Mouse (Mus musculus) ES-E14 (cell line): Measurements from ENCODE around the gene Spire2. TPM values are rescaled to one million over a fixed set of nuclear protein-coding genes. Genes with fewer than 3 reads are reported as not detected.

Experiments used
- DNase-seq: peaks from one replicate; pipeline ENCODE4 v3.0.0-alpha.2; 2013; ENCODE audit warnings: low read depth, low spot score
- H3K27ac ChIP-seq: 2 replicates; pipeline ENCODE4 v1.5.1; 2012; ENCODE audit warnings: low read depth, mild to moderate bottlenecking, low read length, moderate library complexity, mixed read lengths; ENCODE audit not compliant: poor library complexity, insufficient read depth, severe bottlenecking
- H3K36me3 ChIP-seq: 2 replicates; pipeline ENCODE4 v1.6.1; 2012; ENCODE audit warnings: mild to moderate bottlenecking, low read length, moderate library complexity, mixed read lengths; ENCODE audit not compliant: control insufficient read depth, poor library complexity, insufficient read depth, severe bottlenecking
- H3K4me1 ChIP-seq, 2 experiments: fragments of 150-350 bp in 1 of 2; sonication (generic) in 1 of 2; 2 replicates each; pipeline ENCODE4 v1.6.1; 2012; ENCODE audit warnings: low read length in 2 of 2, mild to moderate bottlenecking in 1 of 2, mixed read lengths in 1 of 2; ENCODE audit not compliant: control insufficient read depth in 2 of 2, insufficient read depth in 2 of 2, poor library complexity in 1 of 2
- H3K4me3 ChIP-seq, 2 experiments: fragments of 150-350 bp in 1 of 2; sonication (generic) in 1 of 2; 2 replicates each; pipeline ENCODE4 v1.5.1; 2012; ENCODE audit warnings: low read length in 2 of 2, low read depth in 1 of 2, mild to moderate bottlenecking in 1 of 2, mixed read lengths in 1 of 2; ENCODE audit not compliant: insufficient read depth in 1 of 2, poor library complexity in 1 of 2, severe bottlenecking in 1 of 2
- H3K9ac ChIP-seq: 2 replicates; pipeline ENCODE4 v1.6.1; 2012; ENCODE audit warnings: low read depth, mild to moderate bottlenecking, low read length, mixed read lengths; ENCODE audit not compliant: poor library complexity, insufficient read depth, severe bottlenecking
- H3K9me3 ChIP-seq: fragments of 150-350 bp; sonication (generic); 2 replicates; pipeline ENCODE4 v1.6.1; 2012; ENCODE audit warnings: low read depth, mild to moderate bottlenecking, low read length; ENCODE audit not compliant: control insufficient read depth, insufficient read depth
- CHD2 ChIP-seq: IDR thresholded peaks from 2 replicates; pipeline ENCODE4 v1.6.1; 2014; ENCODE audit warnings: mild to moderate bottlenecking, low read depth, low read length, inconsistent platforms
- HCFC1 ChIP-seq: IDR thresholded peaks from 2 replicates; pipeline ENCODE4 v1.6.1; 2012; ENCODE audit warnings: low read length, inconsistent platforms, borderline replicate concordance; ENCODE audit not compliant: insufficient read depth
- MAFK ChIP-seq: IDR thresholded peaks from 2 replicates; pipeline ENCODE4 v1.6.1; 2014; ENCODE audit warnings: mild to moderate bottlenecking, low read depth, low read length, inconsistent platforms; ENCODE audit not compliant: insufficient read depth
- ZC3H11A ChIP-seq: IDR thresholded peaks from 2 replicates; pipeline ENCODE4 v1.6.1; 2012; ENCODE audit warnings: low read depth, mild to moderate bottlenecking, inconsistent platforms, low read length, borderline replicate concordance
- ZNF384 ChIP-seq: IDR thresholded peaks from 2 replicates; pipeline ENCODE4 v1.6.1; 2012; ENCODE audit warnings: low read depth, low read length, inconsistent platforms
- in situ Hi-C, 2 experiments: fragments of 600-800 bp; cut with MboI; formaldehyde crosslinking; loops; one replicate each; pipeline ENCODE4 v1.15.1; 2025; ENCODE audit warnings: low sequenced_read_pairs in 2 of 2, inconsistent platforms in 1 of 2; ENCODE audit not compliant: unreplicated experiment in 2 of 2
- total RNA-seq: library from RNA; depleted of rRNA; stranded (reverse); fragments of 300-350 nt; gene quantifications from 2 replicates; pipeline ENCODE4 v1.2.3, GENCODE M21; 2012

Gene Spire2
- total RNA-seq, 1 experiment, result 8.8 TPM

DNA sequence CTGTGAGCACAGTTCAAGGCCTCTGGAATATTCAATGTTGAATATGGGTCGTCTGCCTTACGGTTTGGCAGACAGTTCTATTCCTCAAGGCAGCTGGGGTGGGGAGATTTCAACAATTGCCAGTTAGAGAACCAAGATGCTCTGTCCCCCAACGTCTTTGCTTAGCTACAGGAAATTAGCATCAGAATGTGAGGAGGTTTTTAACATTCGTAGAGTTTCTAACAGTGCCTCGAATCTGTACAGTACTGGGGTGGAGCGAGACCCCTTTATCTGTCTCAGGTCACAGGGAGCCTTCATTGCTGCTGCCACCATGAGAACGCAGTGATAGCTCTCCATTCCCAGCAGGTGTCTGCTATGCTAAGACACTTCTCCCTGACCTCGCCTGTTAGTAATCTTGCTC, 43.6 kb downstream of the Spire2 start:
- in situ Hi-C loops, result no loop called here

DNA sequence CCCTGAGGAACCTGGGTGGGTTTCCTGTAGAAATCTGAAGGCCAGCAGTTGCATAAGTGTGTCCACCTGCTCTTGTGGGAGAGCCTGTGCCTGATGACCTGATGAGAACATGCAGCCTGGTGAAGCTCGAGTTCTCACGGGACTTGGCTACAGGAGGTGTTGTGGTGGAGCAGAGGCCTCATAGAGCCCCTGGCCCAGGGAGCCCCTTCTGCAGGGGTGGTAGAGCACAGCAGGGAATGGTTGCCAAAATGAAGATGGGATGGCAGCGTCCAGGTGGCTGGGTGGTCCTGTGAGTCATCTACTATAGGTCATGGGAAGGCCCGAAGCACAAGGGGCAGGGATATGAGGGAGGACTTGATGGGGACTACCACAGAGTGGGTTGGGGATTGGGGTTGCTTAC, 49.2 kb downstream of the Spire2 start:
- in situ Hi-C loops, result no loop called here
- DNase-seq, result no peak
- no peak overlapping the region for H3K27ac ChIP-seq
- TF ChIP-seq CHD2 (no peak), HCFC1 (no peak), ZNF384 (no peak), MAFK (no peak), ZC3H11A (no peak)
- H3K9me3 ChIP-seq, result no peaks in the 10 kb centered on the region
- 0 out of 4 replicates have a peak, but pooled peaks cover 0 to under 1% of the 10 kb centered on the region in 2 experiments for H3K4me1 ChIP-seq
- H3K4me3 ChIP-seq, result no peak overlapping the region
- no peak overlapping the region for H3K9ac ChIP-seq
- peaks cover 35% of the 10 kb centered on the region for H3K36me3 ChIP-seq

More for the DNA sequence above, 43.6 kb downstream of the Spire2 start:
- no peak for DNase-seq
- H3K36me3 ChIP-seq, result peaks cover 4% of the 10 kb centered on the region; the same call in 1 of the 2 replicates
- peak overlapping the region; percentile 55 for H3K9ac ChIP-seq
- peaks cover 3 to 27% of the 10 kb centered on the region in 2 experiments; a peak in 2 of 4 replicates for H3K4me1 ChIP-seq
- TF ChIP-seq ZC3H11A (no peak), HCFC1 (no peak), MAFK (no peak), ZNF384 (no peak), CHD2 (no peak)
- no peaks in the 10 kb centered on the region for H3K9me3 ChIP-seq
- H3K4me3 ChIP-seq, result no peak overlapping the region; a peak in 1 of 4 replicates
- H3K27ac ChIP-seq, result peak overlapping the region; percentile 18

DNA sequence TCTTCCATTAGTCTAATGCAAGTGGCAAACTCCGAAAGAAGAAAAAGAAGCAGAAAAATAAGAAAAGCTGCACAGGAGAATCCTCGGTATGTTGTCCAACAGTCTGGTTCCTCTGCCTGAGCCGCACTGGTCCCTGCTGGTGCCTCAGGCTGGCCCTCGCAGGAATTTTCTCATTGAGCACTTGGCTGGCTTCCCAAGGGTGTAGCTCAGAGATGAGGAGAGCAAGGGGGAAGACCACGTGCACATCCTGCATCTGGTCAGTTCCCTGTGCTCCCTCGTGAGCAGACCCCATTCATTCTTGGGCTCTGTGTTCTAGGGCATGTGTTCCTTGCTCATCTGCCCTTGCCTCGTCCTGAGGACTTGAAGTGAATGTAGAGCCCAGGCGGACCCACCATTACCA, 50.0 kb downstream of the Spire2 start:
- Histone ChIP-seq H3K27ac (no peak overlapping the region), H3K4me3 (no peak overlapping the region), H3K9ac (no peak overlapping the region), H3K9me3 (no peaks in the 10 kb centered on the region), H3K36me3 (peaks cover 32% of the 10 kb centered on the region), H3K4me1 (no peaks in the 10 kb centered on the region)
- in situ Hi-C loops, result no loop called here
- DNase-seq, result no peak
- TF ChIP-seq HCFC1, result no peak

DNA sequence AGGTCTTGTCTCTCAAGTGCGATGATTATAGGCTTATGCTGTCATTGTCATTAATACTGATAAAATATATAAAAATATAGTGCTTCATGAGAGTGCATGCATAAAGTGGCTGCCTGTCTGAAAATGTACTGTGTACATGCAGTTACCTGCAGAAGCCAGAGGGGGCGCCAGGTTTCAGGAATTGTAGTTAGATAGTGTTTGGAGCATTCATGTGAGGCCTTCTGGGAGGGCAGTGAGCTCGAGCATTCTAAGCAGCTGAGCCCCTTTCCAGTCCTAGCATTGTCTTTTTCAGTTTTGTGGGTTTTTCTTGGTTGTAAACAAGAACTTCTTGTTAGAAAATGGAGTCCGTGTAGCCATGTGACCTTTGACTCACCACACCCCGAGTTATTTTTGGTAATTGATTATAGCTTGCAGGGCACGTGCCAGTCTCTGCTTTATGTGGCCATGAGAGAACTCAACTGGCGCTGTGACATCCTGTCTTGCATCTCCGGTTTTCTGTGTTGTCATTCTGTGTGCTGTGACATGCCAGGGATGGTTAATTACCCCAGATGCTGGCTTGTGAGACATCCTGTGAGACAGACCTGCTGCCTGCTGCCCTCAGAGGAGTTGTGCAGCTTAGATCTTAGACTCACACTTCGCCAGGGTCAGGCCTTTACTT, 52.5 kb downstream of the Spire2 start:
- H3K9ac ChIP-seq, result no peak overlapping the region
- H3K9me3 ChIP-seq, result no peaks in the 10 kb centered on the region
- no peak overlapping the region for H3K4me3 ChIP-seq
- in situ Hi-C loops, result no loop called here
- no peaks in the 10 kb centered on the region; a peak in 1 of 4 replicates for H3K4me1 ChIP-seq
- H3K27ac ChIP-seq, result no peak overlapping the region
- peaks cover 50% of the 10 kb centered on the region for H3K36me3 ChIP-seq
- DNase-seq, result peak; percentile 41
- no peak for TF ChIP-seq CHD2
- no peak for TF ChIP-seq ZC3H11A
- no peak for TF ChIP-seq HCFC1
- TF ChIP-seq MAFK, result no peak
- TF ChIP-seq ZNF384, result no peak

DNA sequence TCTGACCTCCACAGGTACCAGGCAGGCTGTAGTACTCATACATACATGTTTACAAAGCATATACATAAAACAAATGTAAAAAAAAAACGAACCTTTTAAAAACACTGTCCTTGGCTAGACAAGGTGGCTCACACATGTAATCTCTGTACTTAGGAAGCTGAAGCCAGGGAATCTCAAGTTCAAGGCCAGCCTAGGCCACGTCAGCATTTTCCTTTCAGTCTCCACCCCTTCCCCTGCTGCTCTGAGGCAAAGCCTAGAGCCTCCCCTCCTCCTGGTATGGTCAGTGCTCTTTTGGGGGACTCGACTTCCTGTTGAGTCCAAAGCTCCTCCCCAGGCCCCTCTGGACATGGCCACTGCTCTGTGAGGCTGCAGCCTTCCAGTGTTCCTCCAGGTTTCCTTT, 54.5 kb downstream of the Spire2 start:
- Histone ChIP-seq H3K27ac (no peak overlapping the region), H3K9me3 (no peaks in the 10 kb centered on the region), H3K36me3 (peaks cover 57% of the 10 kb centered on the region), H3K9ac (no peak overlapping the region), H3K4me3 (no peak overlapping the region), H3K4me1 (no peaks in the 10 kb centered on the region; a peak in 1 of 4 replicates)
- 0 out of 2 replicates have a peak, but pooled peaks have one; percentile 29 for TF ChIP-seq MAFK
- TF ChIP-seq ZC3H11A, result no peak
- in situ Hi-C loops, result no loop called here
- no peak for DNase-seq
